ENCODE assay signal across 15 mouse cellular contexts in genomic region chr12:106123276-106123675, GRCm38 (mm10).
DNase-seq lines count a peak whose midpoint lies in the region; ATAC-seq and TF ChIP-seq lines count a peak whose summit lies in the region.
"Had no signal": no experiment of that assay in that cellular context is flagged by ENCODE, and none has a peak within 500 bp of the region (broad histone marks: within the 10 kb centered on the region; RNA-seq: fewer than 3 reads in every experiment).

No protein-coding gene starts in this region.

- H3K4me2 ChIP-seq in hindbrain, embryonic 12.5 days (replicated peaks) = no peak overlapping the region
- H3K4me2 ChIP-seq in hindbrain, postnatal 0 days (ENCODE audit: low read depth, low read length) = 0 out of 2 replicates have a peak overlapping the region, but pooled peaks have one; percentile 13
- H3K4me2 ChIP-seq: limb, embryonic 12.5 days had no signal

- H3K36me3 ChIP-seq in hindbrain, embryonic 10.5 days = no peaks in the 10 kb centered on the region
- no peaks in the 10 kb centered on the region for H3K36me3 ChIP-seq in hindbrain, embryonic 12.5 days
- no peaks in the 10 kb centered on the region for H3K36me3 ChIP-seq in hindbrain, postnatal 0 days (ENCODE audit: insufficient read depth, low read length)
- H3K36me3 ChIP-seq: limb, embryonic 12.5 days had no signal

- ATAC-seq in hindbrain, embryonic 12.5 days (ENCODE audit: low FRiP score) = no peak
- ATAC-seq in hindbrain, postnatal 0 days = peak; percentile 27; the same call in 1 of the 2 replicates
- ATAC-seq: Patski had no signal

- intact Hi-C loops in gastrocnemius, postnatal 36 days (cut with DNase I) = no loop called here
- intact Hi-C loops in left cerebral cortex, postnatal 14 days (cut with DNase I) = no loop called here

- 0 out of 2 replicates have a peak, but pooled peaks have one; percentile 8 for TF ChIP-seq CTCF in hindbrain, postnatal 0 days (IDR thresholded peaks at IDR 0.05; ENCODE audit: low read depth)

- peaks cover 5% of the 10 kb centered on the region for H3K27me3 ChIP-seq in hindbrain, embryonic 10.5 days (ENCODE audit: insufficient read depth, poor library complexity, severe bottlenecking)
- H3K27me3 ChIP-seq in hindbrain, embryonic 12.5 days = no peaks in the 10 kb centered on the region
- no peaks in the 10 kb centered on the region for H3K27me3 ChIP-seq in hindbrain, postnatal 0 days (ENCODE audit: insufficient read depth, low read length)
- H3K27me3 ChIP-seq: limb, embryonic 12.5 days; Patski had no signal

- peak; percentile 35 for DNase-seq in hindbrain, embryonic 10.5 days (ENCODE audit: low spot score)
- peak; percentile 27 for DNase-seq in cerebellum, adult 11-12 months
- DNase-seq in cerebellum, postnatal 36 days = peak; percentile 55 to 64
- peak; percentile 62 for DNase-seq in hindbrain, postnatal 0 days (ENCODE audit: low spot score)
- DNase-seq in lung, postnatal 4 days = no peak
- no peak for DNase-seq in gastrocnemius, postnatal 36 days
- no peak for DNase-seq in left cerebral cortex, postnatal 14 days (ENCODE audit: low spot score in 2 of 2)
- DNase-seq: adrenal gland, adult 8-10 months; kidney, adult 18-20 months; lung, adult 18-20 months; right cerebral cortex, postnatal 4 days; thymus, postnatal 36 days had no signal

- H3K27ac ChIP-seq in hindbrain, embryonic 10.5 days = 0 out of 2 replicates have a peak overlapping the region, but pooled peaks have one; percentile 60
- H3K27ac ChIP-seq in hindbrain, embryonic 12.5 days = no peak overlapping the region
- no peak overlapping the region for H3K27ac ChIP-seq in hindbrain, postnatal 0 days
- H3K27ac ChIP-seq: limb, embryonic 12.5 days had no signal

- no peak overlapping the region for H3K9ac ChIP-seq in hindbrain, embryonic 12.5 days
- no peak overlapping the region for H3K9ac ChIP-seq in hindbrain, postnatal 0 days (replicated peaks; ENCODE audit: low read length)
- H3K9ac ChIP-seq: limb, embryonic 12.5 days had no signal

- H3K9me3 ChIP-seq in hindbrain, embryonic 10.5 days = no peaks in the 10 kb centered on the region
- H3K9me3 ChIP-seq in hindbrain, embryonic 12.5 days (replicated peaks) = no peaks in the 10 kb centered on the region
- no peaks in the 10 kb centered on the region for H3K9me3 ChIP-seq in hindbrain, postnatal 0 days (ENCODE audit: low read length)
- H3K9me3 ChIP-seq: limb, embryonic 12.5 days had no signal

- WGBS in hindbrain, embryonic 10.5 days = 49% methylated on average over 14 of the region's 14 CpGs
- 34% methylated on average over 14 of the region's 14 CpGs for WGBS in hindbrain, embryonic 12.5 days
- 16% methylated on average over 14 of the region's 14 CpGs for WGBS in hindbrain, postnatal 0 days

- no peak overlapping the region for H3K4me3 ChIP-seq in hindbrain, embryonic 10.5 days
- H3K4me3 ChIP-seq in hindbrain, embryonic 12.5 days = no peak overlapping the region
- no peak overlapping the region for H3K4me3 ChIP-seq in hindbrain, postnatal 0 days (ENCODE audit: low read length)
- H3K4me3 ChIP-seq: limb, embryonic 12.5 days had no signal

- peaks cover 16% of the 10 kb centered on the region for H3K4me1 ChIP-seq in hindbrain, embryonic 10.5 days (replicated peaks)
- H3K4me1 ChIP-seq in hindbrain, embryonic 12.5 days = peaks cover 24% of the 10 kb centered on the region
- peaks cover 6% of the 10 kb centered on the region; the same call in 1 of the 2 replicates for H3K4me1 ChIP-seq in hindbrain, postnatal 0 days (ENCODE audit: insufficient read depth, low read length)
- H3K4me1 ChIP-seq: limb, embryonic 12.5 days had no signal

Comparison
In these comparisons a context has a peak if more than half of its experiments do, and no peak if none do; other contexts are left out.
1. DNase-seq: peak in hindbrain, embryonic 10.5 days (single experiment), cerebellum, adult 11-12 months (single experiment), cerebellum, postnatal 36 days (2 of 2) and hindbrain, postnatal 0 days (single experiment); none in lung, postnatal 4 days (0 of 2), gastrocnemius, postnatal 36 days (0 of 2) and left cerebral cortex, postnatal 14 days (0 of 2).